Mouse (Mus musculus) spleen, adult 10 weeks (tissue): ENCODE data around the gene Gm7030. TPM values are rescaled to one million over a fixed set of nuclear protein-coding genes. Genes with fewer than 3 reads are reported as not detected.

Experiments
- polyA plus RNA-seq: library from polyadenylated mRNA; stranded (reverse); fragments of 350-450 nt; fragmentation: Illumina TruSeq; extraction: RNeasy Lipid Tissue Mini Kit (QIAGEN cat#74804); gene quantifications from one replicate; pipeline ENCODE4 v1.2.3, GENCODE M21; 2015; ENCODE audit warnings: low replicate concordance; ENCODE audit not compliant: insufficient read depth

Gm7030 gene
- polyA plus RNA-seq, result not detected

GRCm38 (mm10) chr17:36128968-36129817 lies at the start of gene Gm7030:
TSS of gene Gm7030 (minus strand) at chr17:36129425.

GRCm38 (mm10) chr17:36168039-36168652 lies 38.9 kb upstream of the Gm7030 start, which contains the start of gene Gm8909:
TSS of gene Gm8909 (minus strand) at chr17:36168537.

DNA sequence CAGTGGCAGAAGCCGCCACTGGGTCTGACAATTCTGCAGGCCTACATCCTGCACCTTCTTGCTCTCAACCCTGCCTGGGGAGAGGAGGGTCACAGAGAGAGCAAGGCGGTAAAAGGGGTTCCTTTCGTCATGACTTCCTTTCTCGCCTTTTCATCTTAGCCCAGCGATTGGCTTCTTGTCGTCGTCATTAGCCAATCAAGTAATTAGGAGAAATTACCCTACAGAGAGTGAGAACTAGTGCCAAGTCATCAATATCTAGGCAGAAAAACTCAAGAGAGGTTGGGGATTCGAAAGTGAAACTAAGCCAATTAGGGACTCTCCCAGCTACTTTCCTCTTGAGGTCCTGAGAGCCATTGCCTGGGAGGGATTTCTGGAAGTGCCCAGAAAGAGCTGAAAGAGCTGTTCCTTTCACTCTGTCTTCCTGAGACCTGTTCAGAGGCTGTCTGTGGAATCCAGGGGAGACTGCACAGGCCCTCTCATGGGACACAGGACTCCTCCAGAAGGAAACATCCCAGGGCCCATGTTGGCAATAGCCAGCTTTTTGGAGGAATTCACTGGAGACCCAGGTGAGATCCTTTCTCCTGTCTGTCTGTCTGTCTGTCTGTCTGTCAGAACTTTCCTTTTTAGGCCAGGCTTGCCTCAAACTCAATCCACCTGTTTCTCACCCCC lies 7.7 kb downstream of the Gm7030 start, which contains the start of gene Gm19684:
Gm19684 (plus strand) TSS at position 327 of the 669 bp plus-strand sequence.

Other genes with a start within 250 kb of the Gm7030 start
- 124 TPM for gene Dhx16, start 249.6 kb downstream of the Gm7030 start, polyA plus RNA-seq
- gene 2310061I04Rik, start 232.0 kb downstream of the Gm7030 start, polyA plus RNA-seq, result 29.9 TPM
- gene Atat1, start 219.3 kb downstream of the Gm7030 start, polyA plus RNA-seq, result 15.8 TPM
- gene Mrps18b, start 213.0 kb downstream of the Gm7030 start, polyA plus RNA-seq, result 63.0 TPM
- gene Ppp1r10, start 213.0 kb downstream of the Gm7030 start, polyA plus RNA-seq, result 32.2 TPM
- gene Abcf1, start 159.7 kb downstream of the Gm7030 start, polyA plus RNA-seq, result 133 TPM
- gene Gnl1, start 149.6 kb downstream of the Gm7030 start, polyA plus RNA-seq, result 19.0 TPM
- 29.2 TPM for gene Prr3, start 149.2 kb downstream of the Gm7030 start, polyA plus RNA-seq
- 80.5 TPM for gene H2-T24, start 108.9 kb downstream of the Gm7030 start, polyA plus RNA-seq
- gene H2-T23, start 96.6 kb downstream of the Gm7030 start, polyA plus RNA-seq, result 186 TPM
- 124 TPM for gene H2-T22, start 86.7 kb downstream of the Gm7030 start, polyA plus RNA-seq
- gene Gm6034, start 86.5 kb downstream of the Gm7030 start, polyA plus RNA-seq, result 0.25 TPM
- not detected for gene Gm11127, start 71.1 kb downstream of the Gm7030 start, polyA plus RNA-seq
- 1.1 TPM for gene Gm19684, start 7.7 kb downstream of the Gm7030 start, polyA plus RNA-seq
- not detected for gene Gm8909, start 39.1 kb upstream of the Gm7030 start, polyA plus RNA-seq
- not detected for gene H2-T3, start 60.9 kb upstream of the Gm7030 start, polyA plus RNA-seq
- gene Rpp21, start 128.6 kb upstream of the Gm7030 start, polyA plus RNA-seq, result 25.3 TPM
- gene Trim39, start 142.8 kb upstream of the Gm7030 start, polyA plus RNA-seq, result 70.6 TPM
- not detected for gene H2-M10.2, start 157.1 kb upstream of the Gm7030 start, polyA plus RNA-seq
- not detected for gene H2-M10.1, start 196.7 kb upstream of the Gm7030 start, polyA plus RNA-seq
- not detected for gene H2-M10.3, start 239.0 kb upstream of the Gm7030 start, polyA plus RNA-seq